Mouse (Mus musculus) forebrain, embryonic 12.5 days (tissue): ENCODE measurements around the gene Rars. TPM values are rescaled to one million over a fixed set of nuclear protein-coding genes. Genes with fewer than 3 reads are reported as not detected.

Source experiments
- ATAC-seq: fragments of 200-750 bp; cut with Nextera tagmentation; 2 replicates; pipeline ENCODE4 v1.8.0; 2017; ENCODE audit warnings: moderate TSS enrichment; ENCODE audit not compliant: low FRiP score
- H3K27ac ChIP-seq: fragments of 300-500 bp; sonication (generic); 2 replicates; pipeline ENCODE4 v1.5.1; 2016; ENCODE audit warnings: mild to moderate bottlenecking
- H3K27me3 ChIP-seq: fragments of 300-500 bp; sonication (generic); 2 replicates; pipeline ENCODE4 v1.6.1; 2016; ENCODE audit warnings: mild to moderate bottlenecking
- H3K36me3 ChIP-seq: fragments of 300-500 bp; sonication (generic); replicated peaks from 2 replicates; pipeline ENCODE4 v1.6.1; 2016; ENCODE audit warnings: mild to moderate bottlenecking
- H3K4me1 ChIP-seq: fragments of 300-500 bp; sonication (generic); 2 replicates; pipeline ENCODE4 v1.6.1; 2016
- H3K4me2 ChIP-seq: fragments of 300-500 bp; sonication (generic); 2 replicates; pipeline ENCODE4 v1.6.1; 2016; ENCODE audit warnings: mild to moderate bottlenecking, moderate library complexity
- H3K4me3 ChIP-seq: fragments of 300-500 bp; sonication (generic); replicated peaks from 2 replicates; pipeline ENCODE4 v1.5.1; 2016; ENCODE audit warnings: mild to moderate bottlenecking
- H3K9ac ChIP-seq: fragments of 300-500 bp; sonication (generic); 2 replicates; pipeline ENCODE4 v1.6.1; 2016; ENCODE audit warnings: mild to moderate bottlenecking
- H3K9me3 ChIP-seq: fragments of 300-500 bp; sonication (generic); 2 replicates; pipeline ENCODE4 v1.6.1; 2016
- WGBS: fragments of 180-500 bp; shearing (Covaris S2); methylation state at CpG from one replicate; pipeline ENCODE4 v1.1.7; 2016; 5-methylcytosine and 5-hydroxymethylcytosine counted together
- microRNA counts: library from miRNA; unstranded; fragments of <30 nt; microRNA quantifications from one replicate; lab custom pipeline; 2017
- microRNA-seq: library from miRNA; unstranded; fragments of <30 nt; microRNA quantifications from one replicate; pipeline ENCODE4, GENCODE M21; 2017
- polyA plus RNA-seq: library from polyadenylated mRNA; unstranded; fragments of >200 nt; fragmentation: Nextera tagmentation; extraction: Ambion mirVana; gene quantifications from 2 replicates; pipeline ENCODE4 v1.2.1, GENCODE M21; 2016

Gene Rars
- polyA plus RNA-seq, 1 experiment from 2014 or later = 83.7 TPM

- Histone ChIP-seq H3K36me3 (no peaks in the 10 kb centered on the region), H3K9me3 (no peaks in the 10 kb centered on the region), H3K4me1 (0 out of 2 replicates have a peak, but pooled peaks cover 3% of the 10 kb centered on the region), H3K27ac (no peak overlapping the region), H3K4me3 (no peak overlapping the region), H3K27me3 (peaks cover 3% of the 10 kb centered on the region; the same call in 1 of the 2 replicates), H3K9ac (no peak overlapping the region), H3K4me2 (no peak overlapping the region)
- WGBS = 88% methylated on average over 7 of the region's 7 CpGs
- no peak for ATAC-seq
Measured at GRCm38 (mm10) chr11:35760001-35760626, 74.2 kb downstream of the Rars start.

MicroRNAs encoded within 50 kb of the gene (microRNA counts, 519-probe panel; counts per million panel counts)
- 6,098 counts per million, percentile 83 among the panel's probes with 10 or more counts for microRNA mmu-miR-103 (lab: Ali Mortazavi, UCI)

Small RNA genes lying within 50 kb of the gene (microRNA-seq; reads per million reads assigned to microRNA genes)
- gene Mir103-1 = 9.0 reads per million, percentile 25 among the genes with 10 or more reads in this experiment

Other genes with a start within 250 kb of the Rars start
- 30.2 and 30.3 TPM in 2 replicates for gene Pank3, start 65.0 kb downstream of the Rars start, polyA plus RNA-seq
- gene Fbll1, start 35.6 kb downstream of the Rars start, polyA plus RNA-seq = 6.3 and 6.9 TPM in 2 replicates
- 6.7 and 10.3 TPM in 2 replicates for gene Wwc1, start 146.0 kb upstream of the Rars start, polyA plus RNA-seq